Mouse (Mus musculus): Measurements from ENCODE around the gene Dazl.
A peak's percentile ranks its signal among the peaks of the same experiment; 100 is the strongest.
"Not testable (repeated sequence)": the region's sequence is repeated elsewhere in the genome, so short reads cannot be mapped to it uniquely, and the experiment has no call there.

Dazl gene

GRCm38 (mm10) chr17:50291485-50292200 lies 1.8 kb downstream of the Dazl start:
- no peak for DNase-seq (ENCODE audit: low spot score)

- DNase-seq (ENCODE audit: low spot score): no peak
Measured at GRCm38 (mm10) chr17:50284845-50285244, 8.6 kb downstream of the Dazl start.

- not testable (repeated sequence) for DNase-seq (ENCODE audit: low spot score)
Measured at GRCm38 (mm10) chr17:50261615-50262014, 31.8 kb downstream of the Dazl start.

GRCm38 (mm10) chr17:50260856-50261255 lies 32.6 kb downstream of the Dazl start:
- DNase-seq (ENCODE audit: low spot score): no peak

GRCm38 (mm10) chr17:50246605-50247004 lies 46.8 kb downstream of the Dazl start:
- no peak for DNase-seq (ENCODE audit: low spot score)

GRCm38 (mm10) chr17:50244675-50245074 lies 48.8 kb downstream of the Dazl start:
- DNase-seq (ENCODE audit: low spot score): no peak

GRCm38 (mm10) chr17:50243326-50243725 lies 50.1 kb downstream of the Dazl start:
- no peak for DNase-seq (ENCODE audit: low spot score)

GRCm38 (mm10) chr17:50237818-50238610 lies 55.4 kb downstream of the Dazl start:
- no peak for DNase-seq (ENCODE audit: low spot score)

GRCm38 (mm10) chr17:50237436-50237709 lies 56.1 kb downstream of the Dazl start:
- DNase-seq (ENCODE audit: low spot score): peak; percentile 31

- no peak for DNase-seq (ENCODE audit: low spot score)
Measured at GRCm38 (mm10) chr17:50236702-50237435, 56.6 kb downstream of the Dazl start.

- DNase-seq (ENCODE audit: low spot score): no peak
Measured at GRCm38 (mm10) chr17:50235943-50236701, 57.3 kb downstream of the Dazl start.

- no peak for DNase-seq (ENCODE audit: low spot score)
Measured at GRCm38 (mm10) chr17:50233956-50234355, 59.5 kb downstream of the Dazl start.

GRCm38 (mm10) chr17:50232821-50233220 lies 60.6 kb downstream of the Dazl start:
- no peak for DNase-seq (ENCODE audit: low spot score)

GRCm38 (mm10) chr17:50231206-50231605 lies 62.2 kb downstream of the Dazl start:
- no peak for DNase-seq (ENCODE audit: low spot score)

- DNase-seq (ENCODE audit: low spot score): no peak
Measured at GRCm38 (mm10) chr17:50229534-50229933, 63.9 kb downstream of the Dazl start.

Data from yolk sac, embryonic 10.5 days (tissue).